Mouse (Mus musculus): Measurements from ENCODE around the gene Map2. TPM values are rescaled to one million over a fixed set of nuclear protein-coding genes. Genes with fewer than 3 reads are reported as not detected.

The Map2 gene
- polyA plus RNA-seq, 1 experiment from 2014 or later, result 21.0 TPM

DNA sequence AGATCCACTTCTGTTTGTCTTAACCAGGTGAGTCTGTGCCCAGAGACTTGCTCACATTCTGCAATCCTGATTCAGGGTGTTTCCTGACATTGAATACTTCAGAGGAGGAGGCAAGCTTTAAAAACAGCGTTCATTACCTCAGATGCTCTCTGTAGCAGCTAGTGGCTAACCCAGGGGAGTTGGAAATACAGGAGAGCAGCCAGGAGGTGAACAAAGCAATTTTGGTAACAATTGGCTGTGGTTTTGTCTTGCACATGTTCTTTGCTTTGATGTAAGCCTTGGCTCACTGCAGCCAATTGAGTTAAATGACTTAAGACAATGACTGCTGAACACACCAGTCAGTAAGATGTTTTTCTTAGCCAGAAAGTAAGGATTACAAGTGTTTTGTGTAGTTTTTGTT is 48.3 kb downstream of the Map2 start:
- H3K4me1 ChIP-seq (ENCODE audit: control insufficient read depth, insufficient read depth, low read length), result 0 out of 2 replicates have a peak, but pooled peaks cover 4% of the 10 kb centered on the region
- no peak overlapping the region for H3K27ac ChIP-seq (ENCODE audit: low read length)
- no peaks in the 10 kb centered on the region for H3K9me3 ChIP-seq (ENCODE audit: control insufficient read depth, low read depth, low read length)
- WGBS, result 41% methylated on average over 1 of the region's 1 CpGs
- no peak for ATAC-seq (ENCODE audit: insufficient number of reproducible peaks, insufficient read depth, low FRiP score, low read depth)
- no peaks in the 10 kb centered on the region for H3K27me3 ChIP-seq (ENCODE audit: control insufficient read depth, insufficient read depth, low read length)
- no peak overlapping the region for H3K4me2 ChIP-seq (replicated peaks; ENCODE audit: low read depth, low read length)
- no peak overlapping the region for H3K4me3 ChIP-seq (ENCODE audit: low read depth, low read length)
- H3K9ac ChIP-seq (replicated peaks; ENCODE audit: low read depth, low read length), result no peak overlapping the region
- H3K36me3 ChIP-seq (ENCODE audit: control insufficient read depth, insufficient read depth, low read length), result no peaks in the 10 kb centered on the region

DNA sequence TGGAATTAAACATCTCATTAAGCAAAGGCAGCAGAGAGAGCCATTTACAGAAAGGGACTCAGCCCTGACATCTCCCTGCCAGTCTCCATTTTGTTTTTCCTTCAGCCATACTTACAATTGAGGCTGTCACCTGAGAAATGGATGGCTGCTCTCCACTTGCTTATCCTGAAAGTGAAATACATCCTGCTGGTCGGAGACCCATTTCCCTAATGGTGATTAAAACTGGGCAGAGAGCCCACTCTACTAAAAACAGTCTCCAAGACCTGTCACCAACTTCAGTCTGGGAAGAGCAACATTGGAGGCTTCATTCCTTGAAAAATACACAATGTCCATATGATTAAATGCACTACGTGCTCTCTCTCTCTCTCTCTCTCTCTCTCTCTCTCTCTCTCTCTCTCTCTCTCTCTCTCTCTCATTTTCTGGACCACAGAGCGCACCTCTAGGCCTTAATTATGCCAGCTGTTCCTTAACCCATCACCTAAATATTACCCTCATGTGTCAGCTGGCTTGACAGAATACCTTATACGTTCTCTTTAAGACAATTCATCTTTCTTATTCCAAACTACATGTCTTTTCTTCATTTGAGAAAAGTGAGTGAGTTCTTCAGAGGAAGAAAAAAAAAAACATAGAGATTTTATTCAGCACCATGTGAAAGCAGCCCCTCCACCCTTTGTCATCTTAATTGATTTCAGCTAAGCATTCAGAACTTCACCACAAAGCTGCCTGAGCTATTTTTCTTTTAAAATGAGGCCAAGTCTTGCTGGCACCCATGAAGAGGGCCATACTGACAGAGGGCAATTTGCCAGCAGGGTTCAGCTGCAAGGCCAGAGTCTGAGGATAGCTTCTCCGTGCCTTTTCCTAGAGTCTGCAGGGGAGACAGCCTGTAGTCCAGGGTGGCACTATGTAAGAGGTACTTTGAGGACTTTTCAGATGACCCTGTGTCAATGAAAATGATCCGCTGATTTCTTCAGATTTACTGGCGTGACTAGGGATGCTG is 51.6 kb downstream of the Map2 start:
- no peak overlapping the region for H3K27ac ChIP-seq (ENCODE audit: low read length)
- H3K27me3 ChIP-seq (ENCODE audit: control insufficient read depth, insufficient read depth, low read length), result no peaks in the 10 kb centered on the region
- H3K4me3 ChIP-seq (ENCODE audit: low read depth, low read length), result no peak overlapping the region
- no peaks in the 10 kb centered on the region for H3K9me3 ChIP-seq (ENCODE audit: control insufficient read depth, low read depth, low read length)
- H3K4me1 ChIP-seq (ENCODE audit: control insufficient read depth, insufficient read depth, low read length), result 0 out of 2 replicates have a peak, but pooled peaks cover 4% of the 10 kb centered on the region
- no peak overlapping the region for H3K4me2 ChIP-seq (replicated peaks; ENCODE audit: low read depth, low read length)
- 32% methylated on average over 7 of the region's 7 CpGs for WGBS
- H3K36me3 ChIP-seq (ENCODE audit: control insufficient read depth, insufficient read depth, low read length), result no peaks in the 10 kb centered on the region
- no peak overlapping the region for H3K9ac ChIP-seq (replicated peaks; ENCODE audit: low read depth, low read length)
- peak; percentile 83; the same call in 1 of the 2 replicates for ATAC-seq (ENCODE audit: insufficient number of reproducible peaks, insufficient read depth, low FRiP score, low read depth)

DNA sequence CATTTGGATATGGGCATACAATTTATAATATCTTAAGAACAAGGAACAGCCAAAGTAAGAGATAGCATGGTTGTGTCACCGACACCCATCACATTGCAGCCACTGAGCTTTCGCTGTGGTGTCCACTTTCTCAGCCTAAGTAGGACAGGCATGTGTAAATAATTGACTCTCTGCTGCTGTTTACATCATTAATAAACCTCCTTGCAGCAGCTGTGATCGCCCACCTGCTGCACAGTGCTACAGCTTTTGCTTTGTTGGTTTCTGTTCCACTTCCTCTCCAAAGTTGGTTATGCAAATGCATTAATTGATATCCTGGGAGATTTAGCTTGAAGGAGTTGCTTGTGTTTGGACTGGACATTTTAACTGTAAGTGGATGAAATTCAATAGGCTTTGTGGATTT is 53.1 kb downstream of the Map2 start:
- ATAC-seq (ENCODE audit: insufficient number of reproducible peaks, insufficient read depth, low FRiP score, low read depth), result no peak
- WGBS, result 37% methylated on average over 3 of the region's 3 CpGs
- no peaks in the 10 kb centered on the region for H3K36me3 ChIP-seq (ENCODE audit: control insufficient read depth, insufficient read depth, low read length)

DNA sequence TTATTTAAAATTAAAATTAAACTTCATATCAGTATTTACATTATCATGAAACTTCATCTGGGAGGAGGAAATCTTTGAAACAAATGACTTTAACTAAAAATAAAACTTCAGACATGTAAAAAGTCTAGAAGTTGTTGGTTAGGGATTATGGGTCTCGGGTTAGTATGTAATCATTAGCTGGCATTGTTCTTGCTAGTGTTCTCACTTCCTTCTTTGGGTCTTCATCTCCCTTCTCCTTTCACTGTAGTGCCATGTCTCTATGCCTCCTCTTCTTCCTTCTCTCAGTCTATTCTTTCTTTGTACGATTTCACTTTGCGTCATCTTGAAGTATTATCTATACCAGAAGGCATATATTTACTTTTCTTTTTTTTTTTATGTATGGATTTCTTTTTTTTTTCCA is 55.3 kb downstream of the Map2 start:
- WGBS, result 91% methylated on average over 3 of the region's 3 CpGs
- H3K36me3 ChIP-seq (ENCODE audit: control insufficient read depth, insufficient read depth, low read length), result no peaks in the 10 kb centered on the region

More for the DNA sequence above, 53.1 kb downstream of the Map2 start:
- Histone ChIP-seq H3K27ac (ENCODE audit: low read length) (no peak overlapping the region), H3K4me1 (ENCODE audit: control insufficient read depth, insufficient read depth, low read length) (0 out of 2 replicates have a peak, but pooled peaks cover 4% of the 10 kb centered on the region), H3K9ac (replicated peaks; ENCODE audit: low read depth, low read length) (no peak overlapping the region), H3K9me3 (ENCODE audit: control insufficient read depth, low read depth, low read length) (no peaks in the 10 kb centered on the region), H3K4me2 (replicated peaks; ENCODE audit: low read depth, low read length) (no peak overlapping the region), H3K4me3 (ENCODE audit: low read depth, low read length) (no peak overlapping the region), H3K27me3 (ENCODE audit: control insufficient read depth, insufficient read depth, low read length) (no peaks in the 10 kb centered on the region)

DNA sequence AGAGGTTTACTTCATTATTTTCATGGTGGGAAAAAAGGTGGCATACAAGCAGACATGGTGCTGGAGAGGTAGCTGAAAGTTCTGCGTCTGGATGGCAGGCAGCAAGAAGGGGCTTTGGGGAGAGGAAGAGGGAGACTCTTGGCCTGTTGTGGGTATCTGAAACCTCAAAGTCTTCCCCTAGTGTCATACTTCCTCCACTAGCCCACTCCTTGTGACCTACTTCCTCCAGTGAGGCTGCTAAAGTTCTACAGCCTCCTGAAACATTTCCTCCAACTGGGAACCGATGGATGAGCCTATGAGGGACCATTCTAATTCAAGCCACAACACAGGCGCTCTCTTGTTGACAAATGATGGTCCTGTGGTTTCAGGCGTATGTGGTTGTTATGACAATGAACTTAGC is 56.9 kb downstream of the Map2 start:
- Histone ChIP-seq H3K27me3 (ENCODE audit: control insufficient read depth, insufficient read depth, low read length) (no peaks in the 10 kb centered on the region), H3K27ac (ENCODE audit: low read length) (no peak overlapping the region), H3K4me3 (ENCODE audit: low read depth, low read length) (no peak overlapping the region), H3K4me2 (replicated peaks; ENCODE audit: low read depth, low read length) (no peak overlapping the region), H3K4me1 (ENCODE audit: control insufficient read depth, insufficient read depth, low read length) (0 out of 2 replicates have a peak, but pooled peaks cover 1% of the 10 kb centered on the region), H3K9me3 (ENCODE audit: control insufficient read depth, low read depth, low read length) (no peaks in the 10 kb centered on the region), H3K9ac (replicated peaks; ENCODE audit: low read depth, low read length) (no peak overlapping the region), H3K36me3 (ENCODE audit: control insufficient read depth, insufficient read depth, low read length) (no peaks in the 10 kb centered on the region)
- 89% methylated on average over 4 of the region's 4 CpGs for WGBS
- no peak for ATAC-seq (ENCODE audit: insufficient number of reproducible peaks, insufficient read depth, low FRiP score, low read depth)

More for the DNA sequence above, 55.3 kb downstream of the Map2 start:
- Histone ChIP-seq H3K4me3 (ENCODE audit: low read depth, low read length) (no peak overlapping the region), H3K4me2 (replicated peaks; ENCODE audit: low read depth, low read length) (no peak overlapping the region), H3K9me3 (ENCODE audit: control insufficient read depth, low read depth, low read length) (no peaks in the 10 kb centered on the region), H3K9ac (replicated peaks; ENCODE audit: low read depth, low read length) (no peak overlapping the region), H3K27ac (ENCODE audit: low read length) (no peak overlapping the region), H3K27me3 (ENCODE audit: control insufficient read depth, insufficient read depth, low read length) (no peaks in the 10 kb centered on the region), H3K4me1 (ENCODE audit: control insufficient read depth, insufficient read depth, low read length) (0 out of 2 replicates have a peak, but pooled peaks cover 4% of the 10 kb centered on the region)
- ATAC-seq (ENCODE audit: insufficient number of reproducible peaks, insufficient read depth, low FRiP score, low read depth), result no peak

DNA sequence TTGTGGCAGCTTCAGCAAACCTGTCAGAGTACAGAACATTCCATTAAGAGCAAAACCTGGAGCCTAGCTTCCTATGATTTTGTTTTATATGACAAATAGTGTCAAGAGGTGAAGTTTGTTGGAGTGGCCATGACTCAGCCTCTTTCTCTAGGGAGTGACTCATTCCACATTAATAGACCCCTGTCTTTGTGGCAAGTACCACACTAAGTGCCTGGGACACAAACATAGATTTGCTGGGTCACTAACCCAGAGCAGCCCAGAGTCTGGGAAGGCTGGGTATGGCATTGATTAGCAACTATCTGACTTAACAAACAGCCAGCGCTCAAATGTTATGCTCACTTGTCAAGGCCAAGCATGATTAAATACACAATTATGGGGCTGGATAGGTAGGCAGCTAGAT is 69.8 kb downstream of the Map2 start:
- Histone ChIP-seq H3K27me3 (ENCODE audit: control insufficient read depth, insufficient read depth, low read length) (no peaks in the 10 kb centered on the region), H3K9me3 (ENCODE audit: control insufficient read depth, low read depth, low read length) (no peaks in the 10 kb centered on the region)
- ATAC-seq (ENCODE audit: insufficient number of reproducible peaks, insufficient read depth, low FRiP score, low read depth), result peak; percentile 58

DNA sequence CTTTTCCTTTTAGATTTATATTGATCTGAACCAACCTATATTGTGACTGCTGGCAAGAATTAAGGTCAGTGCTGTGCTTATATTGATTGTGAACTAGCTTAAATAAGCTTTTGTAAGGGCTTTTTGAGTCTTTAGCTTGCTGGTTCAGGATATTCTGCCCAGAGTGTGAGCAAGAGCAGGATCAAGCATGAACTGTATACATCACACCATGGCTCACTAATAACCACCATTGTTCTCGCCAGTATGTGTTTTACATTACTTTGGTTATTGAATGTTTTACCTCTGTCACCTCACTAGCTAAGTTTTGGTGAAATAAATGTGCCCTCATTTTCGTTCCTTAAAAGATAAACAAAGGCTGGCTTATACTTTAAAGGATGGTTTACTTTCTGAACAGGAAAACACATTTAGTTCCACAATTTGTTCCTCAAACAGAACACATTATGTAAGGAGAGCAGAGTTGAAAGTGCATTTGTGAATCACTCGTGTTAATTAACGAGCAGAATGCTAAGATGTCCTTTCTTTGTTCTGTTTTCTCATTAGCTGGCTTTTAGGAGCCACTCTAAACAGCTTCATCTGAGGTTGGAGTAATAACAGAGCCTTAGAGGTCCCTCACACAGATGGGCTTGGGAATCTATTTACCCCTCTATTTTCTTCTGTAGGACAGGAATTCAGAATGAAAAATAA is 76.7 kb downstream of the Map2 start:
- H3K36me3 ChIP-seq (ENCODE audit: control insufficient read depth, insufficient read depth, low read length), result no peaks in the 10 kb centered on the region
- peak overlapping the region; percentile 62 for H3K27ac ChIP-seq (ENCODE audit: low read length)
- H3K4me3 ChIP-seq (ENCODE audit: low read depth, low read length), result no peak overlapping the region
- no peaks in the 10 kb centered on the region for H3K9me3 ChIP-seq (ENCODE audit: control insufficient read depth, low read depth, low read length)
- no peak overlapping the region for H3K9ac ChIP-seq (replicated peaks; ENCODE audit: low read depth, low read length)
- no peaks in the 10 kb centered on the region for H3K27me3 ChIP-seq (ENCODE audit: control insufficient read depth, insufficient read depth, low read length)
- no peak for ATAC-seq (ENCODE audit: insufficient number of reproducible peaks, insufficient read depth, low FRiP score, low read depth)
- 18% methylated on average over 4 of the region's 4 CpGs for WGBS
- H3K4me1 ChIP-seq (ENCODE audit: control insufficient read depth, insufficient read depth, low read length), result 0 out of 2 replicates have a peak, but pooled peaks cover 8% of the 10 kb centered on the region
- H3K4me2 ChIP-seq (replicated peaks; ENCODE audit: low read depth, low read length), result peak overlapping the region; percentile 23; the same call in 1 of the 2 replicates

More for the DNA sequence above, 69.8 kb downstream of the Map2 start:
- Histone ChIP-seq H3K4me3 (ENCODE audit: low read depth, low read length) (no peak overlapping the region), H3K27ac (ENCODE audit: low read length) (no peak overlapping the region), H3K9ac (replicated peaks; ENCODE audit: low read depth, low read length) (no peak overlapping the region), H3K4me2 (replicated peaks; ENCODE audit: low read depth, low read length) (no peak overlapping the region), H3K4me1 (ENCODE audit: control insufficient read depth, insufficient read depth, low read length) (peaks cover 2% of the 10 kb centered on the region; the same call in 1 of the 2 replicates), H3K36me3 (ENCODE audit: control insufficient read depth, insufficient read depth, low read length) (no peaks in the 10 kb centered on the region)
- 31% methylated on average over 1 of the region's 1 CpGs for WGBS

DNA sequence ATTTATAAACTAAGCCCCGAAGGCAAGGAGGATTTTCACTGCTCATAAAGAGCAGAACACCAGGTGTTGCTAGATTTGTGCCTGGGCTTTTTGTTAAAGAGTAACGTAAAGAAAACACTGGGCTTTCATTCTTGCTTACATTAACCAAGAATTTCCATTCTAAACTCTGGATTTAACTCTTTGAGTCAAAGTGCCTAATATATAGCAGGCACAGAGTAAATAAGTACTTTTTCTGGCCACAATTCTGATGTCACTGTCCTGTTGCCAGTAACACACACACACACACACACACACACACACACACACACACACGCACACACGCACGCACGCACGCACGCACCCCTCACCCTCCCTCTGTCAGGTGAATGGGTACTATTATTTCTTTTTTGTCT is 77.3 kb downstream of the Map2 start:
- H3K4me3 ChIP-seq (ENCODE audit: low read depth, low read length), result no peak overlapping the region
- peak; percentile 54; the same call in 1 of the 2 replicates for ATAC-seq (ENCODE audit: insufficient number of reproducible peaks, insufficient read depth, low FRiP score, low read depth)
- no peak overlapping the region for H3K9ac ChIP-seq (replicated peaks; ENCODE audit: low read depth, low read length)
- 0 out of 2 replicates have a peak, but pooled peaks cover 8% of the 10 kb centered on the region for H3K4me1 ChIP-seq (ENCODE audit: control insufficient read depth, insufficient read depth, low read length)
- H3K9me3 ChIP-seq (ENCODE audit: control insufficient read depth, low read depth, low read length), result no peaks in the 10 kb centered on the region
- H3K27ac ChIP-seq (ENCODE audit: low read length), result peak overlapping the region; percentile 62; the same call in 1 of the 2 replicates
- H3K36me3 ChIP-seq (ENCODE audit: control insufficient read depth, insufficient read depth, low read length), result no peaks in the 10 kb centered on the region
- peak overlapping the region; percentile 23; the same call in 1 of the 2 replicates for H3K4me2 ChIP-seq (replicated peaks; ENCODE audit: low read depth, low read length)
- 38% methylated on average over 8 of the region's 8 CpGs for WGBS
- no peaks in the 10 kb centered on the region for H3K27me3 ChIP-seq (ENCODE audit: control insufficient read depth, insufficient read depth, low read length)
